Mouse (Mus musculus): ENCODE measurements at regions not wholly inside any gene's neighbourhood (a gene's known extent, or its start where the extent isn't known, plus 50 kb on each side); places are given as distances from the start of the nearest gene placed in this dataset.

DNA sequence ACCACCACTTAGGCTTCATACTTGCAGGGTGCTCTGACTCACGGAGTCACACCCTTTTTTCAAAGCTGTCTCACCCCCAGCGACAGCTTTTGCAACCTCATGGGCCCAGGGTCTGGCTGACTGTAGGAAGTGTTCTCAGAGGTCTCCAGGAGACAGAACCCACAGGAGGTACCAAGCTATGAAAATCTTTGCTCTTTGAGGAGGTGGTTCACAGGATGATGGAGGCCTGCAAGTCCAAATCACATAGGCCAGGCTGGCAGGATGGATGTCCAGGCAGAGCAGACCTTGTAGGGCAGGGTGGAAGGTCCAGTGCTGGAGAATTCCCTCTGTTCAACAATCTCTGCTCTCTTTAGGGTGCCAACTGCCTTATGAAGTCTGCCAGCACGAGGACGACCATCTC is 289.2 kb downstream of the Foxo1 start:
- DNase-seq (ENCODE audit: extremely low spot score, low read depth, low spot score): no peak

- no peak for DNase-seq (ENCODE audit: extremely low spot score, low read depth, low spot score)
Observed at GRCm38 (mm10) chr3:52555038-52555437, 286.9 kb downstream of the Foxo1 start.

DNA sequence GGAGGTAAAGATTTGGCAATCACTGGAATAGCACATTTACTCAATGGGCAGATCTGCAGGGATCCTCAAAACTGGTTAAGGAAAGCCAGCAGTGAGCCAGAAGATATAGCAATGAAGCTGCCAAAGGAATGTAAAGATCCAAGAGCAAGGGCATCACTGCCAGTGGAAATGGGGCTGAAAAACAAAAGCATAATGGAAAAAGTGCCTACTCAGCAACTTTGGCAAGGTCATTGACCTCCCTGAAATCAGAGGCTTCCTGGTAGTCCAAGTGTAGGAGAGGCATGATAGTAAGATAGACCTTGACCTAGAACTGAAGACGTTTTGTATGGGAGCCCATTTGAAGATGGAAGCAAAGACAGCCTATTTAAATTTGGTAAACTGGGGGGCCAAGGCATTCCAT is 286.4 kb downstream of the Foxo1 start:
- DNase-seq (ENCODE audit: extremely low spot score, low read depth, low spot score): no peak

DNA sequence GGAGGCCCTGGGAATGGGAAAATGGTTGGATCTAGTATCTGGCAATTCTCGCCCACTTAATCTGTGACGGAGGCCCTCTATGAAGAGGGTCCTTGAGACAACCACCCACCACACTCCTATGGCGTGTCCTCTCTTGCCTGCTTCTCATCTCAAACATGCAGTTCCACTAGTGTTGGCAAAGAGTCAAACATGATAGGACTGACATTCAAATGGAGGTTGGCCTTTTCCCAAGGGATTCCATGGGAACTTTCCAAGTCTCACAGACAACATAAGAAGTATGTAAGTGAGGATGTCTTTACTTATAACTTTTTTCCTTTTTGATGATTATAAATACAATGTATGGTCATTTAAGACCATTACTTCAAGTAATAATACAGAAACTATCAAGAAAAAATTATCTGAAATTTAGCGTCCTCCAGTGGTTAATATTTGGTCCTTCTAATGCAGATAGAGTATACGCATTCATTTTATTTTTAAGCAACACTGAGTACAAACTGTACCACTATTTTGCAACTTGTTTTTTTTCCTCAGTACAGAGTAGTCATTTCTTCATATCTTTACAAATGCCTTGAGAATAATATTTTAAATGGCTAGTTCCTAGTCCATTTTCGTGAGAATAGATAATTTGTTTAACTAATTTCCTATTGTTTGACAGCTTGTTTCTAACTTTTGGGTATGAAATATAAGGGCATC is 280.2 kb downstream of the Foxo1 start:
- DNase-seq (ENCODE audit: extremely low spot score, low read depth, low spot score): no peak

GRCm38 (mm10) chr3:52546035-52546434 is 277.9 kb downstream of the Foxo1 start:
- no peak for DNase-seq (ENCODE audit: extremely low spot score, low read depth, low spot score)

DNA sequence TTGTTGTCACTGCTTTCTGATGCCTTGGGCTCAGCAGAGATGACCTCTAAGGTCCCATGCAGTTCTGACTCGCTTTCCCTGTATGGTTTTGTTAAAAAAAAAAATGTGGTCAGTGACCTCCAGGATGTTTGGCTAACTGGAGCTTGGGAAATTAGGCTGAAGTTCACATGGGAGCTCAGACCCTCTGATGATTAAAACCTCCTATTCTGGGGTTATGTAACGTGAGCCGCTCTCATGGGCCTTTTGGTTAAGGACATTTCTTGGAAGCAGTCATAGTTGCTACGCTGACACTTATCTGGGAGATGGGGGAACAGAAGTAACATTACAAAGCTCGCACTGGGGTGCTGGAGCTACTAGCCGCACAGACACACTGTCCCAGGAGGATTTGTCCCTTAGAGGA is 274.9 kb downstream of the Foxo1 start:
- DNase-seq (ENCODE audit: extremely low spot score, low read depth, low spot score): no peak

DNA sequence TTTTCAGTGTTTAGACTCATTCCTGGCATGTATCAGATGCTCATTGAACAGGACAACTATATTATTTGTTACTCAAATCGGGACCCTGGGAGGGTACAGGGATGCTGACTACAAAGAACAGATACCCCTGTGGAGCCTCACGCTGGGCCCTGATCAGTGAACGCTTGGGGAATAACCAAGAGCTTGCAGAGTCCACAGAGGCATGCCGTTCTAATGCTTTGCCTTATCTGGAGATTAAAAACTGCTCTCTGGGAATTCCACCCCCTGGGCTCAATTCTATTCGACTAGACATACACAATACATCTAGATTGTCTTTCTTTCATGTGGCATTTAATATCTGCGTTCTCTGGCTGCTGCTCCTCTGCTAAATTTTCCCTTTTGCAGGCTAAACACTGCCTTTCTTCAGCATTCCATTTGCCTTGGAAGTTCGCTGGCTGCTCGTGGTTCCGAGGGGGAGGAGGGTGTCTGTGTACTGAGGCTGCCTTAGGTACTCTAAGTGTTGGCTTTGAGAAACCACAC is 272.8 kb downstream of the Foxo1 start:
- no peak for DNase-seq (ENCODE audit: extremely low spot score, low read depth, low spot score)

GRCm38 (mm10) chr3:52539813-52540378 is 271.8 kb downstream of the Foxo1 start:
- DNase-seq (ENCODE audit: extremely low spot score, low read depth, low spot score): no peak

DNA sequence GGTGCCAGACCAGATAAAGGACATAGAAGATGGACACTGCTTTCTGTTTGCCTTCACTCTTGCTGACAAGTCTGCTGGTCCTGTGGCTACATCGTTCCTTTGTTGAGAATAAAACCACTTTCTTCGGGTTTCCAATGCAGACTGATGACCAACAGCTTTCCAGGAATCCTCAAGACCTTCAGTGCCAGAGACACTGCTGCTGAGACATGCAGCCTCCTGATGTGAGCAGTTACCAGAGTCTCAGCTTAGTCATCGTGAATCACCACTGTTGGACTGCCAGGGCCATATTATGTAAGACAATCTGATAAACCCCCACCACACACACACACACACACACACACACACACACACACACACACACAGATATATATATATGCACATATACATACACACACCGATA is 270.2 kb downstream of the Foxo1 start:
- no peak for DNase-seq (ENCODE audit: extremely low spot score, low read depth, low spot score)

GRCm38 (mm10) chr3:52537362-52537911 is 269.3 kb downstream of the Foxo1 start:
- no peak for DNase-seq (ENCODE audit: extremely low spot score, low read depth, low spot score)

DNA sequence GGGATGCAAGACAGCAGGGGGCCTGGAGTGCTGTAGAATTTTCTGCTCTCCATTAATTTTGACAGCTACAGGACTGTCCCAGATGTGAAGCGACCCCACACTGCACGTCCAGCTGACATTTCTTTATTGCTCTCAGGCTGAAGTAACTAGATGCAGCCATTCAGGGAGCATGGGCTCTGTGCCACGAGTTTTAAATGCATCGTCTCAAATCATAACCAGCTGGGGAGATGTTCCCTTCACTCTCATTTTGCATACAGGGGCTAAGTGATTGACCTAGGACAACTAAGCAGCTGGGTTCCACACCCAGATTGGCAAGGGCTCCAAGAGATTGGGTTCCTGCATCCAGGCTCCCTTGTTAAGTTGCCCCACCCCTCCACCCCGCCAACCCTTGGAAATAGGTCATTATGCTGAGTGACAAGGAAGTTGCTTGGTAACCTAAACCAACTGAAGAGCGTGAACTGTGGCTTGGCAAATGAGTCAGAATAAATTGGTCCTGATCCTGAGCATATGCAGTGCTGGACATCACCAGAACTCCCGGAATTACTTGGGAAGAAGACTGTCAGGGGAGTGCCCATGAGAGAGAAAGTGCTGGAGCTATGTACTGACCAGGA is 267.4 kb downstream of the Foxo1 start:
- no peak for DNase-seq (ENCODE audit: extremely low spot score, low read depth, low spot score)

GRCm38 (mm10) chr3:52534118-52534517 is 266.0 kb downstream of the Foxo1 start:
- no peak for DNase-seq (ENCODE audit: extremely low spot score, low read depth, low spot score)

GRCm38 (mm10) chr3:52531686-52532351 is 263.7 kb downstream of the Foxo1 start:
- DNase-seq (ENCODE audit: extremely low spot score, low read depth, low spot score): no peak

DNA sequence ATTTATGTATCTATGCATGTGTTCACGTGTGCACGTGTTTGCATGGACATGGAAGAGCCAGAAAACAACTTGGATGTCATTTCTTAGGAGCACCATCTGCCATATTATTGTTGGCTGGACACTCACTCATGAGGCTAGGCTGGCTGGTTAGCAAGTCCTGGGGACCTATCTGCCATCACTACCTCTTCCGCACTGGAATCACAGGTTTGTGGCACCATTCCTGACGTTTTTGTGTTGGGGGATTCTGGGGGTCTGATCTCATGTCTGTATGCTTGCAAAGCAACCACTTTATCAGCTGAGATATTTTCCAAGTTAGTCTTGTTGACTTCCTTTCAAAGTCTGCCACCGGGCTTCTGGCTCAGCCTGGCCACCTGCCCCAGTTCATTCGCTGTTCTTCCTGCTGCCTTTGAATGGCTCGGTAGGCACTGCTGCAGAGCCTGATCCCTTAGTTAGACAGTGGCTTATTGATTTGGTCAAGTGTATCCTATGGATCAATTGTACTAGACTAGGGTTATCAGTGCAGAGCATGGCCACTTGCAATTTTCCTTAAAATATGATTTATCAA is 262.4 kb downstream of the Foxo1 start:
- no peak for DNase-seq (ENCODE audit: extremely low spot score, low read depth, low spot score)

DNA sequence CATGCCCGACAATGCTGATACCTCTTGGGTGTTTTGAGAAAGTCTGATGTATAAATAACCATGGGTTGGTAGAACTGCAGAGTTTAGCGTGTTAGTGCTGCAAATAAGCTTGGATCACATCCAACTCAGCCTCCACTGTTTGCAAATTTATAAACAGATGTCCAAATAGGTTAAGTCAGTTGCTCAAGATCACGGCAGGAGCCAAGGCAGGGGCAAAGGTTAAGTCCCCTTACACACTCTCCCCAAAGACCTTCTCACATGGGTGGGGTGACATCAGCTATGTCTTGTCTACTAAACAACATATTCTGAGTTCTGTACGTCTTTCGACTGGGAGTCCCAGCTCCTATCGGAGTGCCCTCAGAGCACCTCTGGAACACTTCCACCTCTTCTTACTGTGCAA is 261.0 kb downstream of the Foxo1 start:
- DNase-seq (ENCODE audit: extremely low spot score, low read depth, low spot score): no peak

DNA sequence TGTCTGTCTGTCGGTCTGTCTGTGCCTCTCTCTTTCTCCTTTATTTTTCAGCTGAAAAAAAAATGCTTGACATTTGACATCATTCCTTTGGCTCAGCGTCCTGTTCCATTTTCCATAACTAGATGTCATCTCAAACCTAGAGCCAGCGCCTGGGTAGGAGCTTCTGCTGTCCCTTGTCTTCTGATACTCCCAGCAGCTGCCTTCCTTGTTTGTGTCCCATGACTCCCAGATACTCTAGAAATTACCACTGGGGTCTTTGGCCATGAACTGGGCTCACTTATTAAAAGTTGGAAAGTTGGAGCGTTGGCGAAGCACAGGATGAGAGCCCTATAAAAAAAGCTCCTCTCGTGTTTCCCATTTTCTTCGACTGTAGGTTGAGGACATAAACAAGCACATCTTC is 260.4 kb downstream of the Foxo1 start:
- DNase-seq (ENCODE audit: extremely low spot score, low read depth, low spot score): no peak

GRCm38 (mm10) chr3:52527781-52528180 is 259.6 kb downstream of the Foxo1 start:
- DNase-seq (ENCODE audit: extremely low spot score, low read depth, low spot score): no peak

- DNase-seq (ENCODE audit: extremely low spot score, low read depth, low spot score): no peak
Observed at GRCm38 (mm10) chr3:52527010-52527754, 259.0 kb downstream of the Foxo1 start.

GRCm38 (mm10) chr3:52522886-52523285 is 254.8 kb downstream of the Foxo1 start:
- no peak for DNase-seq (ENCODE audit: extremely low spot score, low read depth, low spot score)

DNA sequence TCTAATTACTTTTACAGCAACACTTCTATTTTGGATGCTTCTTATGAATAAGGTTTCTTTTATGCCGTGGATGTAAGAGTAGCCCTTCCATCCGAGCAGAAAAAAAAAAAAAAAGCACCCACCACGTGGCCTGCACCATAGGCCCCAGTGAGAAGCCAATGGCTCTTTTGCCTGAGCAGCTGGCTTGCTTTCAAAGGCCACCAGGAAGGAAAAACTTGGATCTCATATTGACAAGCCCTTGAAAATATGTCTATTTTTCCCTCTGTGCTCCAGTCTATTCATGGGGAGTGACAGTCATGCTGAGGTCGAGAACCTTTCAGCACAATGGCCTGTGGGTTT is 252.4 kb downstream of the Foxo1 start:
- DNase-seq (ENCODE audit: extremely low spot score, low read depth, low spot score): no peak

All from hindlimb bud, embryonic 11.5 days (tissue).